Mouse (Mus musculus) liver, postnatal 0 days (tissue): ENCODE results near the gene Ankrd12. TPM values are rescaled to one million over a fixed set of nuclear protein-coding genes. Genes with fewer than 3 reads are reported as not detected.

ENCODE experiments used
- ATAC-seq: fragments of 200-750 bp; cut with Nextera tagmentation; 2 replicates; pipeline ENCODE4 v1.8.0; 2017; ENCODE audit warnings: mild to moderate bottlenecking, moderate library complexity
- DNase-seq: peaks from one replicate; pipeline ENCODE4 v3.0.0-alpha.2; 2016
- H3K27ac ChIP-seq: fragments of 300-500 bp; sonication (generic); 2 replicates; pipeline ENCODE4 v1.5.1; 2014; ENCODE audit warnings: antibody characterized with exemption, moderate library complexity, mild to moderate bottlenecking, low read depth
- H3K27me3 ChIP-seq: fragments of 300-500 bp; sonication (generic); 2 replicates; pipeline ENCODE4 v1.6.1; 2014; ENCODE audit warnings: low read length, control low read depth, mixed read lengths; ENCODE audit not compliant: insufficient read depth
- H3K36me3 ChIP-seq: fragments of 300-500 bp; sonication (generic); replicated peaks from 2 replicates; pipeline ENCODE4 v1.6.1; 2014; ENCODE audit warnings: mild to moderate bottlenecking, control low read depth, low read length, moderate library complexity, mixed read lengths; ENCODE audit not compliant: insufficient read depth
- H3K4me1 ChIP-seq: fragments of 300-500 bp; sonication (generic); 2 replicates; pipeline ENCODE4 v1.6.1; 2014; ENCODE audit warnings: antibody characterized with exemption, mild to moderate bottlenecking, control low read depth; ENCODE audit not compliant: insufficient read depth
- H3K4me2 ChIP-seq: fragments of 300-500 bp; sonication (generic); 2 replicates; pipeline ENCODE4 v1.6.1; 2014; ENCODE audit warnings: low read depth, mild to moderate bottlenecking, low read length, moderate library complexity, mixed read lengths
- H3K4me3 ChIP-seq: fragments of 300-500 bp; sonication (generic); 2 replicates; pipeline ENCODE4 v1.5.1; 2014; ENCODE audit warnings: low read depth, low read length
- H3K9ac ChIP-seq: fragments of 300-500 bp; sonication (generic); replicated peaks from 2 replicates; pipeline ENCODE4 v1.6.1; 2014; ENCODE audit warnings: mild to moderate bottlenecking, moderate library complexity
- H3K9me3 ChIP-seq: fragments of 300-500 bp; sonication (generic); 2 replicates; pipeline ENCODE4 v1.6.1; 2016; ENCODE audit warnings: mild to moderate bottlenecking, control low read depth, low read length, mixed read lengths
- CTCF ChIP-seq: sonication (generic); IDR thresholded peaks from 2 replicates; pipeline ENCODE4 v1.5.1; 2016; ENCODE audit warnings: antibody characterized with exemption, low read depth
- EP300 ChIP-seq: IDR thresholded peaks from 2 replicates; pipeline ENCODE4 v1.6.1; 2016; ENCODE audit warnings: antibody characterized with exemption, low read depth, mild to moderate bottlenecking
- WGBS: fragments of 180-500 bp; shearing (Covaris S2); extraction: QIAGEN DNeasy Blood & Tissue Kit; methylation state at CpG from one replicate; pipeline ENCODE4 v1.1.7; 2014; ENCODE audit not compliant: insufficient replicate concordance; 5-methylcytosine and 5-hydroxymethylcytosine counted together
- polyA plus RNA-seq: library from polyadenylated mRNA; unstranded; fragments of >200 nt; fragmentation: Nextera tagmentation; extraction: Ambion mirVana; gene quantifications from 2 replicates; pipeline ENCODE4 v1.2.1, GENCODE M21; 2015

The Ankrd12 gene
- polyA plus RNA-seq, 1 experiment from 2014 or later, result 7.9 TPM

GRCm38 (mm10) chr17:66104076-66104475, 27.2 kb upstream of the Ankrd12 start:
- no peak for TF ChIP-seq CTCF
- TF ChIP-seq EP300, result no peak
- Histone ChIP-seq H3K27me3 (no peaks in the 10 kb centered on the region), H3K27ac (no peak overlapping the region), H3K36me3 (no peaks in the 10 kb centered on the region), H3K4me1 (peaks cover 14% of the 10 kb centered on the region), H3K4me2 (no peak overlapping the region), H3K4me3 (no peak overlapping the region), H3K9me3 (no peaks in the 10 kb centered on the region), H3K9ac (no peak overlapping the region)
- ATAC-seq (no peak), DNase-seq (no peak)
- WGBS, result 76% methylated on average over 7 of the region's 7 CpGs

- Histone ChIP-seq H3K4me3 (peak within 1 kb of the TSS; percentile 99), H3K36me3 (no peaks in the 10 kb centered on the region), H3K9ac (peak within 1 kb of the TSS; percentile 99), H3K4me1 (peaks cover 15% of the 10 kb centered on the region), H3K9me3 (no peaks in the 10 kb centered on the region), H3K27me3 (no peaks in the 10 kb centered on the region), H3K4me2 (peak within 1 kb of the TSS; percentile 86), H3K27ac (peak within 1 kb of the TSS; percentile 96)
- ATAC-seq, result peak; percentile 99
- WGBS, result 3% methylated on average over 67 of the region's 67 CpGs
- TF ChIP-seq CTCF, result peak; percentile 84
- no peak; the same call in 1 of the 2 replicates for TF ChIP-seq EP300
- DNase-seq, result peak; percentile 97
Measured at GRCm38 (mm10) chr17:66101380-66102330, 24.8 kb upstream of the Ankrd12 start, which contains the start of gene Ndufv2. TSS of gene Ndufv2 (minus strand) at chr17:66101559.

GRCm38 (mm10) chr17:66100566-66101379, 23.9 kb upstream of the Ankrd12 start:
- DNase-seq, result peak; percentile 25
- Histone ChIP-seq H3K36me3 (no peaks in the 10 kb centered on the region), H3K4me3 (peak overlapping the region; percentile 99), H3K4me1 (peaks cover 15% of the 10 kb centered on the region), H3K27ac (peak overlapping the region; percentile 96), H3K27me3 (no peaks in the 10 kb centered on the region), H3K9me3 (no peaks in the 10 kb centered on the region), H3K9ac (peak overlapping the region; percentile 99), H3K4me2 (peak overlapping the region; percentile 86)
- ATAC-seq, result peak; percentile 45
- TF ChIP-seq EP300 (no peak), CTCF (no peak)
- under 1% methylated on average over 41 of the region's 41 CpGs for WGBS

GRCm38 (mm10) chr17:66092664-66093063, 15.8 kb upstream of the Ankrd12 start:
- TF ChIP-seq EP300, result no peak
- no peak for TF ChIP-seq CTCF
- DNase-seq, result no peak
- 71% methylated on average over 3 of the region's 3 CpGs for WGBS

GRCm38 (mm10) chr17:66092065-66092464, 15.2 kb upstream of the Ankrd12 start:
- Histone ChIP-seq H3K27me3 (no peaks in the 10 kb centered on the region), H3K36me3 (peaks cover 21% of the 10 kb centered on the region), H3K9me3 (no peaks in the 10 kb centered on the region), H3K4me2 (no peak overlapping the region), H3K27ac (no peak overlapping the region), H3K4me1 (no peaks in the 10 kb centered on the region), H3K9ac (no peak overlapping the region), H3K4me3 (no peak overlapping the region)
- no peak for DNase-seq
- ATAC-seq, result no peak
- TF ChIP-seq CTCF, result no peak
- TF ChIP-seq EP300, result no peak
- WGBS, result 91% methylated on average over 2 of the region's 2 CpGs

More at GRCm38 (mm10) chr17:66092664-66093063, 15.8 kb upstream of the Ankrd12 start:
- H3K27me3 ChIP-seq, result no peaks in the 10 kb centered on the region
- no peak for ATAC-seq
- H3K4me2 ChIP-seq, result no peak overlapping the region
- no peak overlapping the region for H3K9ac ChIP-seq
- H3K4me1 ChIP-seq, result no peaks in the 10 kb centered on the region
- H3K27ac ChIP-seq, result no peak overlapping the region
- peaks cover 17% of the 10 kb centered on the region for H3K36me3 ChIP-seq
- no peak overlapping the region for H3K4me3 ChIP-seq
- no peaks in the 10 kb centered on the region for H3K9me3 ChIP-seq

- Histone ChIP-seq H3K4me2 (no peak overlapping the region), H3K4me1 (no peaks in the 10 kb centered on the region), H3K4me3 (no peak overlapping the region), H3K27me3 (no peaks in the 10 kb centered on the region), H3K27ac (no peak overlapping the region), H3K9me3 (no peaks in the 10 kb centered on the region), H3K36me3 (peaks cover 26% of the 10 kb centered on the region), H3K9ac (no peak overlapping the region)
- 91% methylated on average over 2 of the region's 2 CpGs for WGBS
- ATAC-seq (no peak), DNase-seq (no peak)
- TF ChIP-seq EP300, result no peak
- TF ChIP-seq CTCF, result no peak
Measured at GRCm38 (mm10) chr17:66091392-66091791, 14.5 kb upstream of the Ankrd12 start.
